Mouse (Mus musculus): Measurements from ENCODE around the gene Aff1.

- no peak for TF ChIP-seq CTCF (IDR thresholded peaks at IDR 0.05; ENCODE audit: low read depth)
- TF ChIP-seq EP300 (optimal IDR thresholded peaks at IDR 0.05) = no peak
Measured at GRCm38 (mm10) chr5:103698577-103698976, 6.4 kb downstream of the Aff1 start.

Data from stomach, postnatal 0 days (tissue).